Mouse (Mus musculus): ENCODE measurements around the gene Cxadr. TPM values are rescaled to one million over a fixed set of nuclear protein-coding genes. Genes with fewer than 3 reads are reported as not detected.
A peak's percentile ranks its signal among the peaks of the same experiment; 100 is the strongest.

Cxadr gene
- polyA plus RNA-seq, 1 experiment, result 0.67 TPM

DNA sequence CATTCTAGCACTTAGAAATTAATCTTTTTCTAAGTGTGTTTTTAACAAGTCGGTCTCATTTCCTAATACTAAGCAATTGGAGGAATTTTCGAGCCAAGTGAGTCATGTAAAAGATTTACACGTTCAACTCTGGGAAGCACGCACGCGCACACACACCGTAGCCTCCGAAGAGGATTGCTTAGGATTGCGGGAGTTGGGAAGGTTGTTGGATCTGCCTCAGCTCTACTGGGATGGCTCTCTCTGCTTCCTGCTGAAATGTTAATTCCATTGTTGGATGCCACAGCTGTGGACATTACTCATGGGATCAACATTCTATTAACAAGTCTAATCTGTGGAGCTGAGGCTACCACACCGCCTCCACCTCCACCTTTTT, 1.4 kb downstream of the Cxadr start:
- 0 out of 2 replicates have a peak, but pooled peaks have one; percentile 47 for TF ChIP-seq CEBPB (IDR thresholded peaks at IDR 0.05; ENCODE audit: insufficient read depth, poor library complexity, severe bottlenecking)
- TF ChIP-seq MAX (IDR thresholded peaks at IDR 0.05; ENCODE audit: low read depth), result no peak
- Histone ChIP-seq H3ac (ENCODE audit: control insufficient read depth, insufficient read length) (no peak overlapping the region), H3K79me2 (ENCODE audit: control insufficient read depth, insufficient read depth) (no peaks in the 10 kb centered on the region), H3K27me3 (ENCODE audit: control insufficient read depth, insufficient read depth, insufficient read length) (no peaks in the 10 kb centered on the region), H3K36me3 (ENCODE audit: control insufficient read depth, insufficient read depth) (no peaks in the 10 kb centered on the region), H3K4me3 (peak overlapping the region; percentile 25), H3K4me2 (ENCODE audit: low read depth) (peak overlapping the region; percentile 69)

DNA sequence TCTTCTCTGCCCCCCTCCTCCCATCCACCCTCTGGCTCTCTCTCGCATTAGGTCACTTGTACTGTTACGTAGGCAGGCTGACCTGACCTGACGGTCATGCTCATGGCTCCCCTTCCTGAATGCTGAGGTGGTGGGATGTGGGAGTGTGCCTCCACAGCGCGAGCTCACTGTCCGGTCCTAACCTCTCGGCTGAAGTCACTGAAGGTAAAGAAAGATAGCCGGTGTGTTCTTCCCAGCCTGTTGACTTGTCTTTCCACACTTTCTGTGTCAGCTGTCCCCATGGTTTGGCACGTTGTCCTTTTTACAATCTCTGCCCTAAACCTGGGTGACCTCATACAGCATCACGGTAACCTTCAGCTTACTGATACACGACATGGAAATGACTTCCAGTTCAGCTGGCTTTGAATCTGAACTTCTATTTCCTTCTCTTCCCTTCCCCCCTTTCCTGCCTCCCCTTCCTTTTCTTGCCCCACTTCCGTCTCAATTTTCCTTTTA, 4.4 kb downstream of the Cxadr start:
- Histone ChIP-seq H3K36me3 (ENCODE audit: control insufficient read depth, insufficient read depth) (no peaks in the 10 kb centered on the region), H3K4me3 (no peak overlapping the region), H3K4me2 (ENCODE audit: low read depth) (no peak overlapping the region), H3ac (ENCODE audit: control insufficient read depth, insufficient read length) (no peak overlapping the region), H3K79me2 (ENCODE audit: control insufficient read depth, insufficient read depth) (no peaks in the 10 kb centered on the region), H3K27me3 (ENCODE audit: control insufficient read depth, insufficient read depth, insufficient read length) (no peaks in the 10 kb centered on the region)
- TF ChIP-seq MYOD1 (IDR thresholded peaks at IDR 0.05; ENCODE audit: control insufficient read depth in 1 of 3, insufficient read length in 2 of 3, low read depth in 2 of 3), result no peak
- TF ChIP-seq MYOG (IDR thresholded peaks at IDR 0.05; ENCODE audit: control insufficient read depth in 1 of 3, insufficient read depth in 1 of 3, insufficient read length in 2 of 3, low read depth in 2 of 3), result no peak
- no peak for TF ChIP-seq TCF12 (IDR thresholded peaks at IDR 0.05; ENCODE audit: insufficient read depth, poor library complexity, severe bottlenecking)
- TF ChIP-seq MAX (IDR thresholded peaks at IDR 0.05; ENCODE audit: low read depth), result no peak
- TF ChIP-seq CEBPB (IDR thresholded peaks at IDR 0.05; ENCODE audit: insufficient read depth, poor library complexity, severe bottlenecking), result no peak
- TF ChIP-seq REST (IDR thresholded peaks at IDR 0.05; ENCODE audit: insufficient read depth, insufficient read length), result no peak
- no peak for TF ChIP-seq SRF (IDR thresholded peaks at IDR 0.05; ENCODE audit: control insufficient read depth, insufficient read length, low read depth)
- no peak for TF ChIP-seq POLR2AphosphoS2 (IDR thresholded peaks at IDR 0.05; ENCODE audit: insufficient read length, low read depth)
- TF ChIP-seq E2F4 (IDR thresholded peaks at IDR 0.05; ENCODE audit: insufficient read depth), result no peak
- no peak for TF ChIP-seq TCF3 (IDR thresholded peaks at IDR 0.05; ENCODE audit: insufficient read length, low read depth)
- TF ChIP-seq USF1 (IDR thresholded peaks at IDR 0.05; ENCODE audit: low read depth), result no peak
- no peak for TF ChIP-seq POLR2A (IDR thresholded peaks at IDR 0.05; ENCODE audit: insufficient read length, low read depth)

DNA sequence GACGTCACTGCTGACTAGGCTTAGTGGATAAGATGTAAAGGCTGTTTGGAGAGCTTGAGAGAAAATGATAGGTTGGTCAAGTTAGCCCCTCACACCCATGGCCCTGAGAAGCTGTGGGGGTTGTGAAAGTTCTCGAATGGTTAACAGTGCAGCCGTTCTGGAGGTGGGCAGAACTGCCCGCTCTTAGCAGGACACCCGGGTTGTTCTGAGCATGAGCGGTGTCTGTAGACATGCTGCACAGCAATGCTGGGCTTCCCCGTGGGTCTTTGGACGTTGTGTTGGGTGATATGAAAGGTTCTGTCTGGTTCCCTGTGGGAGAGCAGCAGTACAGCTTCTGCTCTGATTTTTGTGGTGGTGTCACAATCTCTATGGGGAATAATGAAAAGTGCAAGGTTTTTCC, 5.3 kb downstream of the Cxadr start:
- TF ChIP-seq SRF (IDR thresholded peaks at IDR 0.05; ENCODE audit: control insufficient read depth, insufficient read length, low read depth) (no peak), USF1 (IDR thresholded peaks at IDR 0.05; ENCODE audit: low read depth) (no peak), POLR2A (IDR thresholded peaks at IDR 0.05; ENCODE audit: insufficient read length, low read depth) (no peak), TCF3 (IDR thresholded peaks at IDR 0.05; ENCODE audit: insufficient read length, low read depth) (no peak), MYOD1 (IDR thresholded peaks at IDR 0.05; ENCODE audit: control insufficient read depth in 1 of 3, insufficient read length in 2 of 3, low read depth in 2 of 3) (no peak), MAX (IDR thresholded peaks at IDR 0.05; ENCODE audit: low read depth) (no peak), CEBPB (IDR thresholded peaks at IDR 0.05; ENCODE audit: insufficient read depth, poor library complexity, severe bottlenecking) (no peak), POLR2AphosphoS2 (IDR thresholded peaks at IDR 0.05; ENCODE audit: insufficient read length, low read depth) (no peak), MYOG (IDR thresholded peaks at IDR 0.05; ENCODE audit: control insufficient read depth in 1 of 3, insufficient read depth in 1 of 3, insufficient read length in 2 of 3, low read depth in 2 of 3) (no peak), REST (IDR thresholded peaks at IDR 0.05; ENCODE audit: insufficient read depth, insufficient read length) (no peak), E2F4 (IDR thresholded peaks at IDR 0.05; ENCODE audit: insufficient read depth) (no peak), TCF12 (IDR thresholded peaks at IDR 0.05; ENCODE audit: insufficient read depth, poor library complexity, severe bottlenecking) (no peak)
- no peak overlapping the region for H3ac ChIP-seq (ENCODE audit: control insufficient read depth, insufficient read length)
- no peak overlapping the region for H3K4me2 ChIP-seq (ENCODE audit: low read depth)
- H3K36me3 ChIP-seq (ENCODE audit: control insufficient read depth, insufficient read depth), result no peaks in the 10 kb centered on the region
- no peaks in the 10 kb centered on the region for H3K79me2 ChIP-seq (ENCODE audit: control insufficient read depth, insufficient read depth)
- H3K4me3 ChIP-seq, result no peak overlapping the region
- no peaks in the 10 kb centered on the region for H3K27me3 ChIP-seq (ENCODE audit: control insufficient read depth, insufficient read depth, insufficient read length)

DNA sequence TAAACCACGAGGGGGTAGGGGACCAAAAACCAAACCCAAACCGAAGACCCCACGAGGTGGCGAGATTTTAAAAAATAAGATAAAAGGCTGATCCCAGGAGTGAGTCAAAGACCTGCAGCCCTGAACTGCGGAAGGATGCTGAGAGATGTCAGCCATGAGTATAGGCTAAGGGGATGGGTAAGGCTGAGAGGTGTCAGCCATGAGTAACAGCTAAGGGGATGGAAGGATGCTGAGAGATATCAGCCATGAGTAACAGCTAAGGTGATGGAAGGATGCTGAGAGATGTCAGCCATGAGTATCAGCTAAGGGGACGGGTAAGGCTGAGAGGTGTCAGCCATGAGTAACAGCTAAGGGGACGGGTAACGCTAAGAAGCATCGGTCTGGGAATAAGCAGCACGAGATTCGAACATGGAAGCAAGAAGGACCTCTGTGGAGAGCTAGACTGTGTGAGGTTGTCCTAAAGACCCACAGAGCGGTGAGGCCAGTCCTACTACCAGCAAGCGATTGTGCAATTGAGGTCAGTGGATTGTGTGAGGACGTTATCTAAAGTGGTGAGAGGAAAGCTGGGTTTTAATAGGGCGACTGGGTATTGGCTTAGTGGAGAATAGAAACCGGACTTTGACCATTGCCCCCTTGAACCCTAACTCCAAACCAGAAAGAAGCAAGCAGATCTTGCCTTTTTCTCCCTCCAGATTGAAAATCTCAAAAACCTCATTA, 6.3 kb downstream of the Cxadr start:
- H3K36me3 ChIP-seq (ENCODE audit: control insufficient read depth, insufficient read depth), result no peaks in the 10 kb centered on the region
- H3K27me3 ChIP-seq (ENCODE audit: control insufficient read depth, insufficient read depth, insufficient read length), result no peaks in the 10 kb centered on the region
- H3K4me3 ChIP-seq, result no peak overlapping the region

DNA sequence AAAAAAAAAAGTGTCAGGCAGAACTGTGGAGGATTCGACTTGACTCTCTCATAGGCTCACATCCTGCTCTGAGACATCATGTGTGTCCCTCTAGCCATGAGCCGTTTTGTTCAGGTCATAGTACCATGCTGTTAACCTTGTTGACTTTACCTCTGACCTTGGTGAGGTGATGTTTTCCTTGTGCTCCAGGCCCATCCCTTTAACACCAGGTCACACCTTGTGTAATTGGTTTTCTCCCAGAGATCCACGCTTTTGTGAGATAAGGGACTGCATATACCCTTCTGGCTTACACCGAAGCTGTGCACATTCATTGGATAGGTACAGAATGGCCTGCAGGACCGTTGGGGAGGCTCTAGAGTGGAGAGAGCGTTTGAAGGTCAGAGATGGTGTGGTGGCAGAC, 8.0 kb downstream of the Cxadr start:
- no peak for TF ChIP-seq TCF12 (IDR thresholded peaks at IDR 0.05; ENCODE audit: insufficient read depth, poor library complexity, severe bottlenecking)
- TF ChIP-seq REST (IDR thresholded peaks at IDR 0.05; ENCODE audit: insufficient read depth, insufficient read length), result no peak
- no peak for TF ChIP-seq POLR2AphosphoS2 (IDR thresholded peaks at IDR 0.05; ENCODE audit: insufficient read length, low read depth)
- no peak for TF ChIP-seq SRF (IDR thresholded peaks at IDR 0.05; ENCODE audit: control insufficient read depth, insufficient read length, low read depth)
- no peak for TF ChIP-seq MAX (IDR thresholded peaks at IDR 0.05; ENCODE audit: low read depth)
- no peak for TF ChIP-seq POLR2A (IDR thresholded peaks at IDR 0.05; ENCODE audit: insufficient read length, low read depth)
- no peak for TF ChIP-seq MYOG (IDR thresholded peaks at IDR 0.05; ENCODE audit: control insufficient read depth in 1 of 3, insufficient read depth in 1 of 3, insufficient read length in 2 of 3, low read depth in 2 of 3)
- no peak for TF ChIP-seq USF1 (IDR thresholded peaks at IDR 0.05; ENCODE audit: low read depth)
- no peak for TF ChIP-seq E2F4 (IDR thresholded peaks at IDR 0.05; ENCODE audit: insufficient read depth)
- TF ChIP-seq MYOD1 (IDR thresholded peaks at IDR 0.05; ENCODE audit: control insufficient read depth in 1 of 3, insufficient read length in 2 of 3, low read depth in 2 of 3), result no peak
- no peak for TF ChIP-seq TCF3 (IDR thresholded peaks at IDR 0.05; ENCODE audit: insufficient read length, low read depth)
- no peak for TF ChIP-seq CEBPB (IDR thresholded peaks at IDR 0.05; ENCODE audit: insufficient read depth, poor library complexity, severe bottlenecking)
- Histone ChIP-seq H3K36me3 (ENCODE audit: control insufficient read depth, insufficient read depth) (no peaks in the 10 kb centered on the region), H3K79me2 (ENCODE audit: control insufficient read depth, insufficient read depth) (no peaks in the 10 kb centered on the region), H3ac (ENCODE audit: control insufficient read depth, insufficient read length) (no peak overlapping the region), H3K27me3 (ENCODE audit: control insufficient read depth, insufficient read depth, insufficient read length) (no peaks in the 10 kb centered on the region), H3K4me3 (no peak overlapping the region), H3K4me2 (ENCODE audit: low read depth) (no peak overlapping the region)

More for the DNA sequence above, 6.3 kb downstream of the Cxadr start:
- TF ChIP-seq MYOD1 (IDR thresholded peaks at IDR 0.05; ENCODE audit: control insufficient read depth in 1 of 3, insufficient read length in 2 of 3, low read depth in 2 of 3) (no peak), POLR2AphosphoS2 (IDR thresholded peaks at IDR 0.05; ENCODE audit: insufficient read length, low read depth) (no peak), E2F4 (IDR thresholded peaks at IDR 0.05; ENCODE audit: insufficient read depth) (no peak), CEBPB (IDR thresholded peaks at IDR 0.05; ENCODE audit: insufficient read depth, poor library complexity, severe bottlenecking) (no peak)
- Histone ChIP-seq H3K79me2 (ENCODE audit: control insufficient read depth, insufficient read depth) (no peaks in the 10 kb centered on the region), H3K4me2 (ENCODE audit: low read depth) (no peak overlapping the region), H3ac (ENCODE audit: control insufficient read depth, insufficient read length) (no peak overlapping the region)
